Mouse (Mus musculus) kidney, adult 2 months (tissue): Measurements from ENCODE around the gene Ranbp1. TPM values are rescaled to one million over a fixed set of nuclear protein-coding genes. Genes with fewer than 3 reads are reported as not detected.

Experiments used
- DNase-seq: peaks from one replicate; pipeline ENCODE4 v3.0.0; 2021
- H3K27ac ChIP-seq: fragments of 200-500 bp; 2 replicates; pipeline ENCODE4 v1.5.1; 2012; ENCODE audit warnings: low read depth, low read length, control low read depth, inconsistent platforms; ENCODE audit not compliant: insufficient read depth
- H3K27me3 ChIP-seq: fragments of 200-500 bp; replicated peaks from 2 replicates; pipeline ENCODE4 v1.6.1; 2012; ENCODE audit warnings: mild to moderate bottlenecking, moderate library complexity, low read length, inconsistent platforms; ENCODE audit not compliant: control insufficient read depth, insufficient read depth
- H3K36me3 ChIP-seq: fragments of 200-500 bp; 2 replicates; pipeline ENCODE4 v1.6.1; 2012; ENCODE audit warnings: mild to moderate bottlenecking, moderate library complexity, low read length, inconsistent platforms; ENCODE audit not compliant: control insufficient read depth, insufficient read depth
- H3K4me1 ChIP-seq: fragments of 200-500 bp; 2 replicates; pipeline ENCODE4 v1.6.1; 2011; ENCODE audit warnings: low read length; ENCODE audit not compliant: control insufficient read depth, insufficient read depth
- H3K4me3 ChIP-seq: fragments of 200-500 bp; 2 replicates; pipeline ENCODE4 v1.5.1; 2011; ENCODE audit warnings: mild to moderate bottlenecking, low read depth, low read length, control low read depth; ENCODE audit not compliant: insufficient read depth
- CTCF ChIP-seq: fragments of 200-500 bp; conservative IDR thresholded peaks from 2 replicates; pipeline ENCODE4 v1.5.1; 2011; ENCODE audit warnings: low read depth, mild to moderate bottlenecking, control low read depth, low read length, moderate library complexity, mixed read lengths; ENCODE audit not compliant: insufficient read depth, insufficient read length
- POLR2A ChIP-seq: fragments of 200-500 bp; IDR thresholded peaks from one replicate; pipeline ENCODE4 v1.6.1; 2011; ENCODE audit warnings: low read depth, low read length, control low read depth
- WGBS: fragments of 180-500 bp; shearing (Covaris S2); methylation state at CpG from one replicate; pipeline ENCODE4 v1.1.7; 2018; 5-methylcytosine and 5-hydroxymethylcytosine counted together
- polyA plus RNA-seq: library from polyadenylated mRNA; depleted of rRNA; stranded (reverse); fragments of >200 nt; gene quantifications from 2 replicates; pipeline ENCODE4 v1.2.3, GENCODE M21; 2012

The Ranbp1 gene
- polyA plus RNA-seq, 1 experiment, result 38.5 TPM

GRCm38 (mm10) chr16:18217579-18217978 lies 31.0 kb downstream of the Ranbp1 start, which contains the start of gene Ccdc188:
TSS of gene Ccdc188 (plus strand) at chr16:18217879.
- WGBS, result 89% methylated on average over 4 of the region's 4 CpGs
- no peaks in the 10 kb centered on the region for H3K27me3 ChIP-seq
- no peak for DNase-seq
- H3K36me3 ChIP-seq, result no peaks in the 10 kb centered on the region
- H3K4me1 ChIP-seq, result no peaks in the 10 kb centered on the region
- H3K4me3 ChIP-seq, result no peak within 1 kb of the TSS
- no peak for TF ChIP-seq CTCF
- H3K27ac ChIP-seq, result no peak within 1 kb of the TSS

- 82% methylated on average over 7 of the region's 7 CpGs for WGBS
- H3K4me3 ChIP-seq, result no peak overlapping the region
- H3K36me3 ChIP-seq, result no peaks in the 10 kb centered on the region
- TF ChIP-seq CTCF, result no peak
- no peak for TF ChIP-seq POLR2A
- no peaks in the 10 kb centered on the region for H3K4me1 ChIP-seq
- no peaks in the 10 kb centered on the region for H3K27me3 ChIP-seq
- H3K27ac ChIP-seq, result no peak overlapping the region
- no peak for DNase-seq
These were observed 33.7 kb downstream of the Ranbp1 start for GRCm38 (mm10) chr16:18214858-18215257.

- Histone ChIP-seq H3K36me3 (no peaks in the 10 kb centered on the region), H3K27ac (no peak overlapping the region), H3K4me3 (no peak overlapping the region), H3K27me3 (no peaks in the 10 kb centered on the region), H3K4me1 (no peaks in the 10 kb centered on the region)
- no peak for TF ChIP-seq CTCF
- no peak for TF ChIP-seq POLR2A
- DNase-seq, result no peak
- WGBS, result 48% methylated on average over 6 of the region's 6 CpGs
These were observed 34.8 kb downstream of the Ranbp1 start for GRCm38 (mm10) chr16:18213689-18214088.

- peak; percentile 81 for DNase-seq
- Histone ChIP-seq H3K27me3 (no peaks in the 10 kb centered on the region), H3K27ac (no peak overlapping the region), H3K4me1 (no peaks in the 10 kb centered on the region), H3K4me3 (no peak overlapping the region), H3K36me3 (no peaks in the 10 kb centered on the region)
- TF ChIP-seq CTCF (peak; percentile 95), POLR2A (no peak)
- 43% methylated on average over 10 of the region's 10 CpGs for WGBS
These were observed 36.9 kb downstream of the Ranbp1 start for GRCm38 (mm10) chr16:18211417-18212171.

- Histone ChIP-seq H3K4me1 (no peaks in the 10 kb centered on the region), H3K4me3 (no peak overlapping the region), H3K27me3 (no peaks in the 10 kb centered on the region), H3K36me3 (no peaks in the 10 kb centered on the region), H3K27ac (no peak overlapping the region)
- WGBS, result 19% methylated on average over 8 of the region's 8 CpGs
- peak; percentile 83 for TF ChIP-seq CTCF
- no peak for TF ChIP-seq POLR2A
- peak; percentile 61 for DNase-seq
These were observed 37.7 kb downstream of the Ranbp1 start for GRCm38 (mm10) chr16:18210701-18211416.

GRCm38 (mm10) chr16:18203430-18204091 lies 45.0 kb downstream of the Ranbp1 start:
- Histone ChIP-seq H3K27ac (no peak overlapping the region), H3K27me3 (no peaks in the 10 kb centered on the region), H3K36me3 (no peaks in the 10 kb centered on the region), H3K4me1 (no peaks in the 10 kb centered on the region), H3K4me3 (no peak overlapping the region)
- 46% methylated on average over 7 of the region's 7 CpGs for WGBS
- TF ChIP-seq POLR2A (no peak), CTCF (no peak)
- no peak for DNase-seq

- Histone ChIP-seq H3K4me3 (no peak overlapping the region), H3K4me1 (no peaks in the 10 kb centered on the region), H3K36me3 (no peaks in the 10 kb centered on the region), H3K27me3 (no peaks in the 10 kb centered on the region), H3K27ac (no peak overlapping the region)
- DNase-seq, result no peak
- TF ChIP-seq POLR2A, result no peak
- TF ChIP-seq CTCF, result no peak
- WGBS, result 90% methylated on average over 1 of the region's 1 CpGs
These were observed 46.5 kb downstream of the Ranbp1 start for GRCm38 (mm10) chr16:18202061-18202460.
